Mouse (Mus musculus): ENCODE results near the gene Igll1. TPM values are rescaled to one million over a fixed set of nuclear protein-coding genes. Genes with fewer than 3 reads are reported as not detected.

Gene Igll1
- polyA plus RNA-seq (2011; ENCODE audit: insufficient read depth, insufficient read length, low replicate concordance, missing spikeins) = 6.4 and 9.2 TPM in 2 replicates

DNA sequence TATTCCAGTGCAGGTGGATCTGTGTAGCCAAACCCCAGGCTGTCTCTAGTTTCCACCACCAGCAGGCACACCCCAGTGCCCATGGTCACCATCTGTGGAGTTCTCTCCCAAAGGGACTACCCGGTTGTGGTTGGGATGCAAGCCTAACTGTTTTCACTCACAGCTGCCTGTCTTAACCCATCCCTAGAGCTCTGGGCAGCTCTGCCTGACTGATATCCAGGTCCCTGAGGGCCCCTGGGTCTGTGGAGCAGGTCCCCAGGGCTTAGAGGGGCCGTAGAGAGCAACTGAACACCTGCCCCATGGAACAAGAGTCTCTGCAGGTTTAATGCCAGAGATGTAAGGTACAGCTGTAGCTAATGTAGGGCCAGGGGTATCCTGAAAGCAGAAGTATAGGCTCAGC lies at the start of gene Igll1:
Gene Igll1, minus strand, starts transcription at position 8 of the 400 bp plus-strand sequence.
- WGBS = 47% methylated on average over 2 of the region's 2 CpGs
- H3K4me3 ChIP-seq (replicated peaks; ENCODE audit: control insufficient read depth, low read depth, low read length) = peak within 1 kb of the TSS; percentile 3
- no peak within 1 kb of the TSS for H3K27ac ChIP-seq (ENCODE audit: control insufficient read depth, insufficient read depth, low read depth, low read length, poor library complexity)
- peaks cover 3% of the 10 kb centered on the region for H3K4me1 ChIP-seq (ENCODE audit: control insufficient read depth, insufficient read depth, low read length)
- no peak for TF ChIP-seq POLR2A (IDR thresholded peaks at IDR 0.05; ENCODE audit: borderline replicate concordance, control insufficient read depth, low read depth, low read length)
- TF ChIP-seq CTCF (IDR thresholded peaks at IDR 0.05; ENCODE audit: control insufficient read depth, insufficient read depth, low read length) = no peak

DNA sequence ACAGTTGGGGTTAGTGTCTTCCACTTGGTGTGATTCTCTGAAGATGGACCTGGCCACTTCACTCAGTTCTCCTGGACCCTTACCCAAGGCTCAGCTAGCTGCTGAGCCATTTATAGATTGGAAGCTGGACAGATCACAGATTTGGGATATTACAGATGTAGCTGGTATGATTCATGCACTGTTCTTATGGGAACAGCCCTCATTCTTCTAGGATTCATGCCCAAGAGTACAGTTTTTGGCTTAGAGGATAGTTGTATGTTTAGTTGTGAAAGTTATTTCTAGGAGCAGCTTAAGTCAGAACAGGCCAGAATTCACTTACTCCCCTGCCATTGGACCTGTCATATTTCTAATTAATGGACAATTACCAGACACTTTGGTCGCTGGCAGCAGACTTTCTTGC lies 49.7 kb upstream of the Igll1 start:
- no peak for TF ChIP-seq CTCF (IDR thresholded peaks at IDR 0.05; ENCODE audit: control insufficient read depth, insufficient read depth, low read length)
- no peak for TF ChIP-seq POLR2A (IDR thresholded peaks at IDR 0.05; ENCODE audit: borderline replicate concordance, control insufficient read depth, low read depth, low read length)
- 79% methylated on average over 1 of the region's 1 CpGs for WGBS
- Histone ChIP-seq H3K27ac (ENCODE audit: control insufficient read depth, insufficient read depth, low read depth, low read length, poor library complexity) (no peak overlapping the region), H3K4me3 (replicated peaks; ENCODE audit: control insufficient read depth, low read depth, low read length) (no peak overlapping the region), H3K4me1 (ENCODE audit: control insufficient read depth, insufficient read depth, low read length) (no peaks in the 10 kb centered on the region)

DNA sequence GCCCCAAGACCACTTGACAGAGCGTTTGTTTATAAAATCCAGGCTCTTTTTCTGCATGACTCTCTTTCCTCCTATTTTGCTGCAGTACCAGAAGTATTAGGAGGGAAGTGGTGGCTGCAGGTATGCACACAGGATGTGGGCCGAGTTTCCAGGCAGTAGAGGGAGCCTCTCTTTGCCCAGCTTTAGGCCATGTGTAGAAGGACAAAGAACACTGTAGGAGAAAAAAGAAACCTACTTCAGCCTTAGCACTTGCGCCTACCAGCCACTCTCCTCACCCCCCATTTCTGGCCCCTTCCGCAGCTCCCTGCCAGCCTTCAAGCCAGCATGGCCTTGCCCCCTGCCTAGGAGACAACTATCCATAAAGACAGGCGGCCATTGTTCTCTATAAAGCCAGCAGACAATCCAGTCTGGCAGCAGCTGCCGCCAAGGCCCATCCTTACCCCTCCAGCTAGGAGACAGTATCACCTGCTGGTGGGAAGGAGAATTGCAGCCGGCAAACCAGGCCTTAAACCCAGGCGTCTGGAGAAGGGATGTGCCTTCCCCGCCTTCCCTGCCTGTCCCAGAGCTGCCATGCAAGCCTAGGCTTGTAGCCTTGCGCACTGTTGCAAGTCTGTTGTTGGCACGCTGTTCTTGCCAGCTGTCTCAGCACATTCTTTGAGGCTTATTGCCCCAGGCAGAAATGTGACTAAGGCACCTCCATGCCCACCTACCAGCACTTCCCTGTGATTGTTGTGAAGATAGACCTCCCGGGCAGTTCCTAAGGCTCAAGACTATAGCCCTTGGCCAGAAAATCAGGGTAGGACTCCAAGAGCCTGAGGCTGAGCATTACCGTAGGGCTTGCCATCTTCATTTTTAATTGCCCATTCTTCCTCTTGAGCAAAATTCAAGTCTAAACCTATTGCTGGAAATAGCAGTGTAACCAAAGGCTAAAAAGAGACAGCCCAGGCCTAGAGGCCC lies 48.1 kb upstream of the Igll1 start:
- Histone ChIP-seq H3K4me1 (ENCODE audit: control insufficient read depth, insufficient read depth, low read length) (no peaks in the 10 kb centered on the region; the same call in 1 of the 2 replicates), H3K27ac (ENCODE audit: control insufficient read depth, insufficient read depth, low read depth, low read length, poor library complexity) (no peak overlapping the region), H3K4me3 (replicated peaks; ENCODE audit: control insufficient read depth, low read depth, low read length) (no peak overlapping the region)
- no peak for TF ChIP-seq POLR2A (IDR thresholded peaks at IDR 0.05; ENCODE audit: borderline replicate concordance, control insufficient read depth, low read depth, low read length)
- TF ChIP-seq CTCF (IDR thresholded peaks at IDR 0.05; ENCODE audit: control insufficient read depth, insufficient read depth, low read length) = peak; percentile 95
- 45% methylated on average over 13 of the region's 13 CpGs for WGBS

DNA sequence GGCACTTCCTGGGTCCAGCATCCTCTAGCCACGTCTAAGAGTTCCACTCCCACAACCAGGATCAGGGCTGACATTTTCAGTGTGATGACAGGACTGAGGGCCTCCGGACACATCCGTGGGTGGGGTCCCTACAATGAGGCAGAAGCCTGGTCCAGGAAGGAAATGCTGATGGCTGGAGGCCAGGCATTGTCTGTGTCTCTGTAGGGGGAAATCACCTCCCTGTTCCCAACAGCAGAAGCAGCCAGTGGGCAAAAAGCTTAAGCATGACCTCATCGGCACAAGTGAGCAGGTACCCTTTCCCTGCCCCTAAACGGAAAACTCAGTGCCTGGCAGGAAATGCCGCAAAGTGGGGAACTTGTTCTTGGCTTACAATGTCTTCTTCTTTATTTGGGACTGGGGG lies 44.0 kb upstream of the Igll1 start:
- Histone ChIP-seq H3K27ac (ENCODE audit: control insufficient read depth, insufficient read depth, low read depth, low read length, poor library complexity) (no peak overlapping the region), H3K4me1 (ENCODE audit: control insufficient read depth, insufficient read depth, low read length) (peaks cover 2% of the 10 kb centered on the region; the same call in 1 of the 2 replicates), H3K4me3 (replicated peaks; ENCODE audit: control insufficient read depth, low read depth, low read length) (no peak overlapping the region)
- TF ChIP-seq CTCF (IDR thresholded peaks at IDR 0.05; ENCODE audit: control insufficient read depth, insufficient read depth, low read length) (no peak), POLR2A (IDR thresholded peaks at IDR 0.05; ENCODE audit: borderline replicate concordance, control insufficient read depth, low read depth, low read length) (no peak)
- 22% methylated on average over 6 of the region's 6 CpGs for WGBS

DNA sequence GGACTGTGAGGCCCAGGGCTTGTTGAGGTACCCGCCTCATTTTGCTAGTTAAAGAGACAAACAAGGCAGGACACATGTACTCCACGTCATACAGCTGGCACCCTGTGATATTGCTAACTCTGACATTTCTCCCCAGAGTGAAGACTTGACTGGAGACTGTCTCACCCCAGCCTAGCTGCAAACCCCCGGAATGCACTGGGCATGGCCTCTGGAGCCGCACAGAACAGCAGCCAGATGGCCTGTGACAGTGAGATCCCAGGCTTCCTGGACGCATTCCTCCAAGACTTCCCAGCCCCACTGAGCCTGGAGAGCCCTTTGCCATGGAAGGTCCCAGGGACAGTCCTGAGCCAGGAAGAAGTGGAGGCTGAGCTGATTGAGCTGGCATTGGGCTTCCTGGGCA lies 39.4 kb upstream of the Igll1 start:
- no peak overlapping the region for H3K4me3 ChIP-seq (replicated peaks; ENCODE audit: control insufficient read depth, low read depth, low read length)
- peaks cover 3% of the 10 kb centered on the region; the same call in 1 of the 2 replicates for H3K4me1 ChIP-seq (ENCODE audit: control insufficient read depth, insufficient read depth, low read length)
- no peak for TF ChIP-seq POLR2A (IDR thresholded peaks at IDR 0.05; ENCODE audit: borderline replicate concordance, control insufficient read depth, low read depth, low read length)
- TF ChIP-seq CTCF (IDR thresholded peaks at IDR 0.05; ENCODE audit: control insufficient read depth, insufficient read depth, low read length) = no peak
- WGBS = 84% methylated on average over 5 of the region's 5 CpGs
- H3K27ac ChIP-seq (ENCODE audit: control insufficient read depth, insufficient read depth, low read depth, low read length, poor library complexity) = no peak overlapping the region

DNA sequence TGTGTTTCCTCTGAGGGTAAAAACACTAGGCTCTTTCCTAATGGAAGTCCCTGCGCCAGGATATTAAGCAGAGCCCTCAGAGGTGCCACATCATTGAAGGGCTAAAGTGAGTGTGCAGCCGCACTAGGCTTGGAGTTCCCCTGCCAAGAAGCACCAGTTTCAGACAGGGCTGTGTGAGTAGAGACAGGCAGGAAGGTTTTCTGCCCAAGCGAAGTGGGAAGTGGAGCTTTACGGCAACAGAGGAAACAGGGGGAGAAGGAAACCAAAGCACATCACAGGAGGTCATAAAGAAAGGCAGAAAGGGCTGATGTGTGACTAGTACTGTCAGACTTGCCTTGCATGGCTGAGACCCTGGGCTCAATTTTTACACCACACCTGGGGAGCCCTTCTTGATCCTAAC lies 38.5 kb upstream of the Igll1 start:
- 31% methylated on average over 4 of the region's 4 CpGs for WGBS
- TF ChIP-seq POLR2A (IDR thresholded peaks at IDR 0.05; ENCODE audit: borderline replicate concordance, control insufficient read depth, low read depth, low read length) (no peak), CTCF (IDR thresholded peaks at IDR 0.05; ENCODE audit: control insufficient read depth, insufficient read depth, low read length) (no peak)

DNA sequence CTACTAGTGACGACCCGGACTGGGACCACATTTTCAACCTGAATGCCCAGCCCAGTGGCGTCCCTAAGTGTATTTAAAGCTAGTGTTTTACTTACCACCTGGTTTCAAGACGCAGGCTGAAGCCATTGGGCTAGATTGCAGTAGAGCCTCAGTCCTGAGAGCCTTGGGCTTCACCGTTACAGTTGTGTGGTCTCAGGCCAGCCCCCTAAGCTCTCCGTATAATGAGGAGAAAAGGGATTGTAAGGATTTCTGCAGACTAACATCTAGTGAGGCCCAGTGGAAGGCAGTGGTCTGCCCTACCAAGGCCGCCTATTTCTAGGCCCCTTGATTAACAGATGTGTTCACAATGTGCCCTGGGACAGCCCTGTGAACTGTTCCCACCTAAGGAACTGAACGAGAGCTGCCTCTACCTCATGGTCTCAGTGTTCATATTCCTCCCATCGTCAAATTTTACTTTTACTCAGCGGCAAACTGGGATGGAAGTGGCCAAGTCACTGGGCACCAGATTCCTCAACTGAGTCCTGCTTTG lies 33.3 kb upstream of the Igll1 start:
- TF ChIP-seq CTCF (IDR thresholded peaks at IDR 0.05; ENCODE audit: control insufficient read depth, insufficient read depth, low read length) (no peak), POLR2A (IDR thresholded peaks at IDR 0.05; ENCODE audit: borderline replicate concordance, control insufficient read depth, low read depth, low read length) (no peak)
- H3K27ac ChIP-seq (ENCODE audit: control insufficient read depth, insufficient read depth, low read depth, low read length, poor library complexity) = no peak overlapping the region
- 21% methylated on average over 10 of the region's 10 CpGs for WGBS
- H3K4me3 ChIP-seq (replicated peaks; ENCODE audit: control insufficient read depth, low read depth, low read length) = peak overlapping the region; percentile 78
- H3K4me1 ChIP-seq (ENCODE audit: control insufficient read depth, insufficient read depth, low read length) = peaks cover 1% of the 10 kb centered on the region; the same call in 1 of the 2 replicates

More for the DNA sequence above, 38.5 kb upstream of the Igll1 start:
- Histone ChIP-seq H3K4me1 (ENCODE audit: control insufficient read depth, insufficient read depth, low read length) (peaks cover 3% of the 10 kb centered on the region; the same call in 1 of the 2 replicates), H3K27ac (ENCODE audit: control insufficient read depth, insufficient read depth, low read depth, low read length, poor library complexity) (no peak overlapping the region), H3K4me3 (replicated peaks; ENCODE audit: control insufficient read depth, low read depth, low read length) (no peak overlapping the region)

DNA sequence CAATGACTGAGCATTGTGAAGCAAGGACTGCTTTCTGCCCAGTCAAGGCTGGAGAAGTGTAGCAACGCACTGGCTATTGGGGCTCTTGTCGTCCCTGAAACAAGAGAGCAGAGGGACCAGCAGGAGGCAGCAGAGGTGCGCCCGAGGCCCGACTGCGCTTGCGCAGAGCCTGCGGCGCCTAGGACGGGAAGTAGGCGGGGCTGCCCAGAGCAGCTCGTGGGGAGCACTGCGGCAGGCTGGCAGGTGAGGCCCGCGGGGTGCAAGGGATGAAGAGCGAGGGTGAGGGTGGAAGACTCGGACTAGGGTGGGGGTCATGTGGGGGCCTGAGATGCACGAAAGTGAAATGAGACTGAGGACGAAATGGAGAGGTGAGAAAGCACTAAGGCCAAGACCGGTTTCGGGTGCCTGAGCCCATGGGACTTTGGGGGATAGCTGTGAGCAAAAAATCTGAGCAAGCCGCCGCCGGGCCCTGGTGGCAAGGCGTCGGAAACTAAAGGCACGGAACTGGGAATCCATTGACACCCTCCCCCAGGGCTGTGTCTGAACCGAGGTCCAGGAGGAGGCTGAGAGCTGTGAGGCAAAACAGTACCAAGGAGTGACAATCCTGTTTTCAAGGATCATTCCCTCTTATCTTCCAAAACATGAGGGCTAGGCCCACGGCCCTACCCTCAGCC lies 32.7 kb upstream of the Igll1 start, which contains the start of gene Ppm1f:
Gene Ppm1f, plus strand, starts transcription at position 88 of the 674 bp plus-strand sequence.
- TF ChIP-seq POLR2A (IDR thresholded peaks at IDR 0.05; ENCODE audit: borderline replicate concordance, control insufficient read depth, low read depth, low read length) = peak; percentile 78; the same call in 1 of the 2 replicates
- TF ChIP-seq CTCF (IDR thresholded peaks at IDR 0.05; ENCODE audit: control insufficient read depth, insufficient read depth, low read length) = peak; percentile 91
- Histone ChIP-seq H3K4me1 (ENCODE audit: control insufficient read depth, insufficient read depth, low read length) (peaks cover 1% of the 10 kb centered on the region; the same call in 1 of the 2 replicates), H3K27ac (ENCODE audit: control insufficient read depth, insufficient read depth, low read depth, low read length, poor library complexity) (peak within 1 kb of the TSS; percentile 7), H3K4me3 (replicated peaks; ENCODE audit: control insufficient read depth, low read depth, low read length) (peak within 1 kb of the TSS; percentile 78)
- under 1% methylated on average over 29 of the region's 29 CpGs for WGBS

All from bone marrow, adult 2 months (tissue).